Mouse (Mus musculus): Measurements from ENCODE around the gene Tsfm.
"Not testable (repeated sequence)": the region's sequence is repeated elsewhere in the genome, so short reads cannot be mapped to it uniquely, and the experiment has no call there.

Tsfm gene

GRCm38 (mm10) chr10:127030336-127031296 lies at the start of gene Tsfm:
Gene Tsfm (minus strand): TSS chr10:127030840.
- peak; percentile 65 for DNase-seq (ENCODE audit: extremely low read depth, low read depth)

GRCm38 (mm10) chr10:127079665-127080391 lies 49.2 kb upstream of the Tsfm start:
- no peak for DNase-seq (ENCODE audit: extremely low read depth, low read depth)

GRCm38 (mm10) chr10:127078677-127079575 lies 48.3 kb upstream of the Tsfm start:
- DNase-seq (ENCODE audit: extremely low read depth, low read depth) = no peak

- no peak for DNase-seq (ENCODE audit: extremely low read depth, low read depth)
Measured at GRCm38 (mm10) chr10:127078001-127078676, 47.5 kb upstream of the Tsfm start.

- no peak for DNase-seq (ENCODE audit: extremely low read depth, low read depth)
Measured at GRCm38 (mm10) chr10:127077515-127077914, 46.9 kb upstream of the Tsfm start.

- no peak for DNase-seq (ENCODE audit: extremely low read depth, low read depth)
Measured at GRCm38 (mm10) chr10:127076082-127076481, 45.4 kb upstream of the Tsfm start.

- DNase-seq (ENCODE audit: extremely low read depth, low read depth) = no peak
Measured at GRCm38 (mm10) chr10:127075651-127076050, 45.0 kb upstream of the Tsfm start.

GRCm38 (mm10) chr10:127075080-127075479 lies 44.4 kb upstream of the Tsfm start, which contains the start of gene Agap2:
Gene Agap2 (plus strand): TSS chr10:127075284.
- no peak for DNase-seq (ENCODE audit: extremely low read depth, low read depth)

- DNase-seq (ENCODE audit: extremely low read depth, low read depth) = no peak
Measured at GRCm38 (mm10) chr10:127073981-127074380, 43.3 kb upstream of the Tsfm start.

- DNase-seq (ENCODE audit: extremely low read depth, low read depth) = not testable (repeated sequence)
Measured at GRCm38 (mm10) chr10:127072969-127073368, 42.3 kb upstream of the Tsfm start.

- DNase-seq (ENCODE audit: extremely low read depth, low read depth) = not testable (repeated sequence)
Measured at GRCm38 (mm10) chr10:127072270-127072669, 41.6 kb upstream of the Tsfm start.

- DNase-seq (ENCODE audit: extremely low read depth, low read depth) = no peak
Measured at GRCm38 (mm10) chr10:127071203-127071602, 40.6 kb upstream of the Tsfm start.

- peak; percentile 98 for DNase-seq (ENCODE audit: extremely low read depth, low read depth)
Measured at GRCm38 (mm10) chr10:127070190-127071121, 39.8 kb upstream of the Tsfm start, which contains the start of gene Tspan31. Gene Tspan31 (minus strand): TSS chr10:127070264.

GRCm38 (mm10) chr10:127069281-127070189 lies 38.9 kb upstream of the Tsfm start:
- DNase-seq (ENCODE audit: extremely low read depth, low read depth) = no peak

- no peak for DNase-seq (ENCODE audit: extremely low read depth, low read depth)
Measured at GRCm38 (mm10) chr10:127068360-127069038, 37.9 kb upstream of the Tsfm start.

GRCm38 (mm10) chr10:127066519-127067018 lies 35.9 kb upstream of the Tsfm start:
- DNase-seq (ENCODE audit: extremely low read depth, low read depth) = no peak

GRCm38 (mm10) chr10:127065981-127066380 lies 35.3 kb upstream of the Tsfm start:
- DNase-seq (ENCODE audit: extremely low read depth, low read depth) = no peak
